Mouse (Mus musculus): ENCODE measurements around the gene Ramp1. TPM values are rescaled to one million over a fixed set of nuclear protein-coding genes. Genes with fewer than 3 reads are reported as not detected.

Ramp1 gene
- polyA plus RNA-seq (2016; fragmentation: Nextera tagmentation; extraction: Ambion mirVana): 0.06 and 0.10 TPM in 2 replicates

GRCm38 (mm10) chr1:91179533-91180173, at the start of gene Ramp1:
TSS of gene Ramp1 (plus strand) at chr1:91179822.
- H3K4me3 ChIP-seq: peak within 1 kb of the TSS; percentile 58
- WGBS: 5% methylated on average over 37 of the region's 37 CpGs

GRCm38 (mm10) chr1:91137036-91137435, 42.6 kb upstream of the Ramp1 start:
- WGBS: 85% methylated on average over 2 of the region's 2 CpGs
- Histone ChIP-seq H3K27ac (no peak overlapping the region), H3K27me3 (ENCODE audit: poor library complexity, severe bottlenecking) (no peaks in the 10 kb centered on the region), H3K4me1 (0 out of 2 replicates have a peak, but pooled peaks cover 2% of the 10 kb centered on the region), H3K36me3 (replicated peaks) (no peaks in the 10 kb centered on the region), H3K9me3 (no peaks in the 10 kb centered on the region), H3K4me3 (no peak overlapping the region)
- no peak for DNase-seq (ENCODE audit: extremely low spot score, low spot score)

More at GRCm38 (mm10) chr1:91179533-91180173, at the start of gene Ramp1:
- Histone ChIP-seq H3K9me3 (no peaks in the 10 kb centered on the region), H3K4me1 (peaks cover 23% of the 10 kb centered on the region), H3K27me3 (ENCODE audit: poor library complexity, severe bottlenecking) (peaks cover 38% of the 10 kb centered on the region), H3K36me3 (replicated peaks) (no peaks in the 10 kb centered on the region), H3K27ac (peak within 1 kb of the TSS; percentile 51; the same call in 1 of the 2 replicates)
- peak; percentile 15 for DNase-seq (ENCODE audit: extremely low spot score, low spot score)

GRCm38 (mm10) chr1:91144813-91145212, 34.8 kb upstream of the Ramp1 start, which contains the start of gene Rbm44:
TSS of gene Rbm44 (plus strand) at chr1:91145089.
- 70% methylated on average over 20 of the region's 20 CpGs for WGBS
- no peaks in the 10 kb centered on the region for H3K9me3 ChIP-seq
- H3K4me1 ChIP-seq: no peaks in the 10 kb centered on the region
- no peak within 1 kb of the TSS for H3K4me3 ChIP-seq
- no peaks in the 10 kb centered on the region for H3K27me3 ChIP-seq (ENCODE audit: poor library complexity, severe bottlenecking)
- no peak within 1 kb of the TSS; the same call in 1 of the 2 replicates for H3K27ac ChIP-seq
- DNase-seq (ENCODE audit: extremely low spot score, low spot score): no peak
- no peaks in the 10 kb centered on the region for H3K36me3 ChIP-seq (replicated peaks)

- H3K4me1 ChIP-seq: no peaks in the 10 kb centered on the region
- H3K9me3 ChIP-seq: no peaks in the 10 kb centered on the region
- 71% methylated on average over 2 of the region's 2 CpGs for WGBS
- H3K27ac ChIP-seq: no peak overlapping the region
- H3K36me3 ChIP-seq (replicated peaks): no peaks in the 10 kb centered on the region
- no peak overlapping the region for H3K4me3 ChIP-seq
- DNase-seq (ENCODE audit: extremely low spot score, low spot score): no peak
- no peaks in the 10 kb centered on the region for H3K27me3 ChIP-seq (ENCODE audit: poor library complexity, severe bottlenecking)
Measured at GRCm38 (mm10) chr1:91151509-91151908, 28.1 kb upstream of the Ramp1 start.

- Histone ChIP-seq H3K36me3 (replicated peaks) (no peaks in the 10 kb centered on the region), H3K4me3 (no peak overlapping the region), H3K4me1 (no peaks in the 10 kb centered on the region), H3K27me3 (ENCODE audit: poor library complexity, severe bottlenecking) (no peaks in the 10 kb centered on the region), H3K9me3 (no peaks in the 10 kb centered on the region), H3K27ac (no peak overlapping the region)
- DNase-seq (ENCODE audit: extremely low spot score, low spot score): no peak
- WGBS: 89% methylated on average over 6 of the region's 6 CpGs
Measured at GRCm38 (mm10) chr1:91166798-91167197, 12.8 kb upstream of the Ramp1 start.

- 89% methylated on average over 4 of the region's 4 CpGs for WGBS
- Histone ChIP-seq H3K27me3 (ENCODE audit: poor library complexity, severe bottlenecking) (no peaks in the 10 kb centered on the region), H3K4me1 (no peaks in the 10 kb centered on the region), H3K27ac (no peak overlapping the region), H3K36me3 (replicated peaks) (no peaks in the 10 kb centered on the region), H3K9me3 (0 out of 2 replicates have a peak, but pooled peaks cover 3% of the 10 kb centered on the region), H3K4me3 (no peak overlapping the region)
- DNase-seq (ENCODE audit: extremely low spot score, low spot score): no peak
Measured at GRCm38 (mm10) chr1:91169157-91169556, 10.5 kb upstream of the Ramp1 start.

GRCm38 (mm10) chr1:91174796-91175195, 4.8 kb upstream of the Ramp1 start:
- Histone ChIP-seq H3K27me3 (ENCODE audit: poor library complexity, severe bottlenecking) (peaks cover 19% of the 10 kb centered on the region), H3K27ac (no peak overlapping the region), H3K36me3 (replicated peaks) (no peaks in the 10 kb centered on the region), H3K4me1 (peaks cover 8% of the 10 kb centered on the region), H3K9me3 (0 out of 2 replicates have a peak, but pooled peaks cover 3% of the 10 kb centered on the region), H3K4me3 (no peak overlapping the region)
- DNase-seq (ENCODE audit: extremely low spot score, low spot score): no peak
- 92% methylated on average over 5 of the region's 5 CpGs for WGBS

- Histone ChIP-seq H3K4me3 (no peak overlapping the region), H3K9me3 (0 out of 2 replicates have a peak, but pooled peaks cover 3% of the 10 kb centered on the region), H3K27ac (no peak overlapping the region), H3K4me1 (peaks cover 19% of the 10 kb centered on the region), H3K27me3 (ENCODE audit: poor library complexity, severe bottlenecking) (peaks cover 31% of the 10 kb centered on the region), H3K36me3 (replicated peaks) (no peaks in the 10 kb centered on the region)
- 58% methylated on average over 3 of the region's 3 CpGs for WGBS
- DNase-seq (ENCODE audit: extremely low spot score, low spot score): no peak
Measured at GRCm38 (mm10) chr1:91176026-91176425, 3.6 kb upstream of the Ramp1 start.

- H3K4me1 ChIP-seq: peaks cover 23% of the 10 kb centered on the region
- no peak for DNase-seq (ENCODE audit: extremely low spot score, low spot score)
- 84% methylated on average over 4 of the region's 4 CpGs for WGBS
- H3K4me3 ChIP-seq: no peak overlapping the region
- H3K9me3 ChIP-seq: 0 out of 2 replicates have a peak, but pooled peaks cover 2% of the 10 kb centered on the region
- H3K27ac ChIP-seq: no peak overlapping the region
- H3K27me3 ChIP-seq (ENCODE audit: poor library complexity, severe bottlenecking): peaks cover 38% of the 10 kb centered on the region
- H3K36me3 ChIP-seq (replicated peaks): no peaks in the 10 kb centered on the region
Measured at GRCm38 (mm10) chr1:91176871-91177270, 2.8 kb upstream of the Ramp1 start.

- peak; percentile 43 for DNase-seq (ENCODE audit: extremely low spot score, low spot score)
- Histone ChIP-seq H3K9me3 (no peaks in the 10 kb centered on the region), H3K4me3 (no peak overlapping the region), H3K36me3 (replicated peaks) (no peaks in the 10 kb centered on the region), H3K4me1 (peaks cover 23% of the 10 kb centered on the region), H3K27me3 (ENCODE audit: poor library complexity, severe bottlenecking) (peaks cover 38% of the 10 kb centered on the region), H3K27ac (no peak overlapping the region)
- WGBS: 35% methylated on average over 5 of the region's 5 CpGs
Measured at GRCm38 (mm10) chr1:91179086-91179485, 536 bp upstream of the Ramp1 start.

- peaks cover 23% of the 10 kb centered on the region for H3K4me1 ChIP-seq
- WGBS: 10% methylated on average over 14 of the region's 14 CpGs
- H3K4me3 ChIP-seq: peak overlapping the region; percentile 58
- peak overlapping the region; percentile 51; the same call in 1 of the 2 replicates for H3K27ac ChIP-seq
- H3K36me3 ChIP-seq (replicated peaks): no peaks in the 10 kb centered on the region
- H3K9me3 ChIP-seq: no peaks in the 10 kb centered on the region
- peaks cover 38% of the 10 kb centered on the region for H3K27me3 ChIP-seq (ENCODE audit: poor library complexity, severe bottlenecking)
- no peak for DNase-seq (ENCODE audit: extremely low spot score, low spot score)
Measured at GRCm38 (mm10) chr1:91180174-91180565, 548 bp downstream of the Ramp1 start.

- Histone ChIP-seq H3K4me3 (no peak overlapping the region), H3K27ac (no peak overlapping the region), H3K36me3 (replicated peaks) (no peaks in the 10 kb centered on the region), H3K4me1 (peaks cover 23% of the 10 kb centered on the region), H3K27me3 (ENCODE audit: poor library complexity, severe bottlenecking) (peaks cover 38% of the 10 kb centered on the region), H3K9me3 (no peaks in the 10 kb centered on the region)
- WGBS: 81% methylated on average over 6 of the region's 6 CpGs
- DNase-seq (ENCODE audit: extremely low spot score, low spot score): no peak
Measured at GRCm38 (mm10) chr1:91180723-91181122, 1.1 kb downstream of the Ramp1 start.

GRCm38 (mm10) chr1:91181261-91181660, 1.6 kb downstream of the Ramp1 start:
- Histone ChIP-seq H3K36me3 (replicated peaks) (no peaks in the 10 kb centered on the region), H3K4me3 (no peak overlapping the region), H3K27me3 (ENCODE audit: poor library complexity, severe bottlenecking) (peaks cover 38% of the 10 kb centered on the region), H3K9me3 (no peaks in the 10 kb centered on the region), H3K4me1 (peaks cover 23% of the 10 kb centered on the region), H3K27ac (no peak overlapping the region)
- no peak for DNase-seq (ENCODE audit: extremely low spot score, low spot score)
- 71% methylated on average over 5 of the region's 5 CpGs for WGBS

Measured in forebrain, embryonic 10.5 days (tissue).